Mouse (Mus musculus): ENCODE results near the gene Hivep2.

The Hivep2 gene

GRCm38 (mm10) chr10:13965974-13966829, at the start of gene Hivep2:
Gene Hivep2 (plus strand): TSS chr10:13966075.
- peak; percentile 55 to 57 for DNase-seq (ENCODE audit: low spot score in 2 of 2)

- peak; percentile 11 to 38 for DNase-seq (ENCODE audit: low spot score in 2 of 2)
Measured at GRCm38 (mm10) chr10:13916645-13917342, 49.1 kb upstream of the Hivep2 start.

GRCm38 (mm10) chr10:13921641-13922385, 44.1 kb upstream of the Hivep2 start:
- DNase-seq (ENCODE audit: low spot score in 2 of 2), result no peak

GRCm38 (mm10) chr10:13929306-13929705, 36.6 kb upstream of the Hivep2 start:
- DNase-seq (ENCODE audit: low spot score in 2 of 2), result no peak

GRCm38 (mm10) chr10:13932147-13932546, 33.7 kb upstream of the Hivep2 start:
- DNase-seq (ENCODE audit: low spot score in 2 of 2), result no peak

GRCm38 (mm10) chr10:13933320-13933719, 32.6 kb upstream of the Hivep2 start:
- no peak for DNase-seq (ENCODE audit: low spot score in 2 of 2)

- peak in 1 of 2 experiments; percentile 12 for DNase-seq (ENCODE audit: low spot score in 2 of 2)
Measured at GRCm38 (mm10) chr10:13935646-13936045, 30.2 kb upstream of the Hivep2 start.

GRCm38 (mm10) chr10:13941406-13941805, 24.5 kb upstream of the Hivep2 start:
- DNase-seq (ENCODE audit: low spot score in 2 of 2), result no peak

GRCm38 (mm10) chr10:13943706-13944105, 22.2 kb upstream of the Hivep2 start:
- DNase-seq (ENCODE audit: low spot score in 2 of 2), result no peak

GRCm38 (mm10) chr10:13946498-13946897, 19.4 kb upstream of the Hivep2 start:
- peak; percentile 14 to 43 for DNase-seq (ENCODE audit: low spot score in 2 of 2)

GRCm38 (mm10) chr10:13962965-13963364, 2.9 kb upstream of the Hivep2 start:
- DNase-seq (ENCODE audit: low spot score in 2 of 2), result no peak

- DNase-seq (ENCODE audit: low spot score in 2 of 2), result no peak
Measured at GRCm38 (mm10) chr10:13963908-13964500, 1.9 kb upstream of the Hivep2 start.

- DNase-seq (ENCODE audit: low spot score in 2 of 2), result peak; percentile 96 to 97
Measured at GRCm38 (mm10) chr10:13964501-13965281, 1.2 kb upstream of the Hivep2 start.

GRCm38 (mm10) chr10:13965316-13965973, 430 bp upstream of the Hivep2 start:
- DNase-seq (ENCODE audit: low spot score in 2 of 2), result peak; percentile 91 to 92

- peak; percentile 70 to 73 for DNase-seq (ENCODE audit: low spot score in 2 of 2)
Measured at GRCm38 (mm10) chr10:13966830-13967450, 1.1 kb downstream of the Hivep2 start.

- peak; percentile 86 to 88 for DNase-seq (ENCODE audit: low spot score in 2 of 2)
Measured at GRCm38 (mm10) chr10:13967451-13968233, 1.8 kb downstream of the Hivep2 start.

GRCm38 (mm10) chr10:13968234-13968555, 2.3 kb downstream of the Hivep2 start:
- no peak for DNase-seq (ENCODE audit: low spot score in 2 of 2)

GRCm38 (mm10) chr10:13968989-13969388, 3.1 kb downstream of the Hivep2 start:
- peak in 1 of 2 experiments; percentile 47 for DNase-seq (ENCODE audit: low spot score in 2 of 2)

- no peak for DNase-seq (ENCODE audit: low spot score in 2 of 2)
Measured at GRCm38 (mm10) chr10:13970321-13970720, 4.4 kb downstream of the Hivep2 start.
